Mouse (Mus musculus) E14TG2a.4 (cell line): ENCODE measurements around the gene Aknad1.

Experiments
- CTCF ChIP-seq: conservative IDR thresholded peaks from 2 replicates; pipeline ENCODE4 v1.5.1; 2014; ENCODE audit warnings: low read length
- NANOG ChIP-seq: IDR thresholded peaks from 2 replicates; pipeline ENCODE4 v1.6.1; 2014; ENCODE audit warnings: borderline replicate concordance, low read length, mixed read lengths
- POU5F1 ChIP-seq: IDR thresholded peaks from 2 replicates; pipeline ENCODE4 v1.6.1; 2014; ENCODE audit warnings: low read length, borderline replicate concordance

DNA sequence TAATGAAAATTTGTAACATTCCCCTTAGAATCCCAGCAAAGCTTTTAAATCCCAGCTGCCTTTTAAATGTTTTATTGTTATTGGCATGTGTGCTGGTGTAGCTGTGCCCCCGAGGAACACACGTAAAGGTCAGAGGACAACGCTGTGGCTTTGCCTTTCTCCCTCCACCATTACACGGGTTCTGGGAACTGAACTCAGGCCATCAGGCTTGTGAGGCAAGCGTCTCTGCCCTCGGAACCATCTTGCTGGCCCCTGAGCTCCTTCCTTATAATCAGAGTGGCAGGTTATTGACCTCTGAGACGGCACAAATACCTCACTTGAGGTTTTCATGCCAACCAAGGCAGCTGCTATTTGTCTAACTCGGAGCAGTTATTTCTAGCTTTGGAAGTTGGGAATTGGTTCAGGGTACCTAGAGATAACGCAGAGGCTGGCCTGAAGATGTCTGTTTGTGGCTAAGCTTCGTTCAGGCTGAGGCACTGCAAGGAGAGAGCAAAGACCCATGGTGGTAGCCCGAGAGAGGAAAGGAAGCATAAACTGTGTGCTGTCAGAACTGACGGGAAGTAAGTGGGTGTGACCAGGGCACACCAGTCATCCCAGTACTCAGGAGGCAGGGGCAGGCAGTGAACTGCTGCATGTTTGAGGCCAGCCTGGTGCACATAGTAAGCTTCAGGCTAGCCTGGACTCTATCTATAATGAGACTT, 48.4 kb downstream of the Aknad1 start:
- no peak for TF ChIP-seq CTCF
- TF ChIP-seq POU5F1: no peak
- TF ChIP-seq NANOG: no peak
